Mouse (Mus musculus): ENCODE measurements around the gene Mgll. TPM values are rescaled to one million over a fixed set of nuclear protein-coding genes. Genes with fewer than 3 reads are reported as not detected.
A peak's percentile ranks its signal among the peaks of the same experiment; 100 is the strongest.

The Mgll gene
- polyA plus RNA-seq, 1 experiment from 2014 or later: 4.2 TPM

- ChIA-PET CTCF (no interaction called here), POLR2A (no interaction called here)
- no peak for DNase-seq (ENCODE audit: low read depth, low spot score)
- in situ Hi-C loops (cut with MboI; ENCODE audit: low pct_unique_long_range_greater_than_20kb): no loop called here
- ATAC-seq: peak; percentile 56
- no peaks in the 10 kb centered on the region for H3K27me3 ChIP-seq
- no peak for TF ChIP-seq CTCF (IDR thresholded peaks at IDR 0.05)
These were observed 22.1 kb downstream of the Mgll start for GRCm38 (mm10) chr6:88746271-88746670.

- in situ Hi-C loops (cut with MboI; ENCODE audit: low pct_unique_long_range_greater_than_20kb): no loop called here
These were observed 23.3 kb downstream of the Mgll start for GRCm38 (mm10) chr6:88747296-88748040.

DNA sequence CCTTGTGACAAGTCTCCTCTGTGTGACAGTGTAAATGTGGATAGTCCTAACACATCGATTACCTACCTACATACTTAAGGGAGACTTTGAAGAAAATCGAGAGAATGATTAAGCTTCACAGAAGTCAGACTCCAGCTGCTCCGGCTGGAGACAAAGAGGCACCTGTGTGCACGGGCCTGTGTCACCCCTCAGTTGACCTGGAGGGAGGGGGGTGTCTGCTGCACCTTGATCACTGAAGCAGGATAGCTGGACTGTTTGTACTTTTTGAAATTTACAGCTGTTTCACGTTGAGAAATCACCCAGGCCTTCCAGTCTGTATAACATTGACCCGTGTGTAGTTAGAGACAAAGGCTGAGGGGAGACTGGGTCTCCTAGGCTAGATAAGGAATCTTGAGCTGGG is 26.7 kb downstream of the Mgll start:
- POLR2A ChIA-PET: interaction anchor here (0.6 kb wide), 1 partner anchor 987 kb away, joined by 3 read pairs; no protein-coding TSS in a partner anchor
- H3K27me3 ChIP-seq: no peaks in the 10 kb centered on the region
- CTCF ChIA-PET: interaction anchor here (1.0 kb wide), 1 partner anchor 9 kb away, joined by 3 read pairs; no protein-coding TSS in a partner anchor
- no peak for TF ChIP-seq CTCF (IDR thresholded peaks at IDR 0.05)
- ATAC-seq (no peak), DNase-seq (ENCODE audit: low read depth, low spot score) (no peak)
- in situ Hi-C loops (cut with MboI; ENCODE audit: low pct_unique_long_range_greater_than_20kb): no loop called here

More at GRCm38 (mm10) chr6:88747296-88748040, 23.3 kb downstream of the Mgll start:
- no peaks in the 10 kb centered on the region for H3K27me3 ChIP-seq
- no peak for DNase-seq (ENCODE audit: low read depth, low spot score)
- ChIA-PET CTCF (no interaction called here), POLR2A (no interaction called here)
- TF ChIP-seq CTCF (IDR thresholded peaks at IDR 0.05): no peak
- no peak for ATAC-seq

DNA sequence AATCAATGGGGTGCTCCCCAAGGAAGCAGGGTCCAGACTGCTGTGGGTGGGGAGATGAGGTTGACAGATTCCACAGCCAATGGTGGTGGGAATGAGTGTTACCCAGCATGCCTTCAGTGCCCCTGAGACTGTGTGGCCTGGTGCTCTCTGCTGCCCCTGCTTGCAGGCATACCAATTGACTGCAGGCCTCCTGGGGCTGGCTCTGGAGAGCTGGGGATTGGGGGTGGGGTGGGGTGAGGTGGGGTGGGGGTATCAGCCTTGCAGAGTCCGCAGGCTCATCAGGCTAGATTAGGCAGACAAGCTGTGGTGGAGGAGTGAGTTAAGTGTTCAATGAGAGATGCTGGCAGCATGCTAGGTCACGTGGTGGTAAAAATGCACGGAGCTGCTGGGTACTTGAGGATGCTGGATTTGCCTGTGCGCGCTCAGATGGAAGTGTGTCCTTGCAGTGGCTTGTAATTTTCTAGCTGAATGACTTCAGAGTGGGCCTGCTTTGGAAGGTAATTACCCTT is 28.6 kb downstream of the Mgll start:
- no peak for DNase-seq (ENCODE audit: low read depth, low spot score)
- no peak for TF ChIP-seq CTCF (IDR thresholded peaks at IDR 0.05)
- POLR2A ChIA-PET: no interaction called here
- in situ Hi-C loops (cut with MboI; ENCODE audit: low pct_unique_long_range_greater_than_20kb): no loop called here
- no peaks in the 10 kb centered on the region for H3K27me3 ChIP-seq
- no peak for ATAC-seq
- CTCF ChIA-PET: interaction anchor here (0.9 kb wide), 1 partner anchor 15 kb away, joined by 3 read pairs; no protein-coding TSS in a partner anchor

- in situ Hi-C loops (cut with MboI; ENCODE audit: low pct_unique_long_range_greater_than_20kb): no loop called here
- DNase-seq (ENCODE audit: low read depth, low spot score) (no peak), ATAC-seq (no peak)
- no peak for TF ChIP-seq CTCF (IDR thresholded peaks at IDR 0.05)
- POLR2A ChIA-PET: no interaction called here
- no peaks in the 10 kb centered on the region for H3K27me3 ChIP-seq
- CTCF ChIA-PET: interaction anchor here (0.9 kb wide), 1 partner anchor 15 kb away, joined by 3 read pairs; no protein-coding TSS in a partner anchor
These were observed 29.4 kb downstream of the Mgll start for GRCm38 (mm10) chr6:88753578-88753977.

- ATAC-seq: no peak
- DNase-seq (ENCODE audit: low read depth, low spot score): no peak
- ChIA-PET POLR2A (no interaction called here), CTCF (no interaction called here)
- in situ Hi-C loops (cut with MboI; ENCODE audit: low pct_unique_long_range_greater_than_20kb): no loop called here
- TF ChIP-seq CTCF (IDR thresholded peaks at IDR 0.05): no peak
- H3K27me3 ChIP-seq: no peaks in the 10 kb centered on the region
These were observed 32.8 kb downstream of the Mgll start for GRCm38 (mm10) chr6:88756992-88757391.

GRCm38 (mm10) chr6:88758074-88758473 is 33.9 kb downstream of the Mgll start:
- no peaks in the 10 kb centered on the region for H3K27me3 ChIP-seq
- TF ChIP-seq CTCF (IDR thresholded peaks at IDR 0.05): no peak
- CTCF ChIA-PET: no interaction called here
- DNase-seq (ENCODE audit: low read depth, low spot score) (no peak), ATAC-seq (no peak)
- POLR2A ChIA-PET: no interaction called here
- in situ Hi-C loops (cut with MboI; ENCODE audit: low pct_unique_long_range_greater_than_20kb): no loop called here

DNA sequence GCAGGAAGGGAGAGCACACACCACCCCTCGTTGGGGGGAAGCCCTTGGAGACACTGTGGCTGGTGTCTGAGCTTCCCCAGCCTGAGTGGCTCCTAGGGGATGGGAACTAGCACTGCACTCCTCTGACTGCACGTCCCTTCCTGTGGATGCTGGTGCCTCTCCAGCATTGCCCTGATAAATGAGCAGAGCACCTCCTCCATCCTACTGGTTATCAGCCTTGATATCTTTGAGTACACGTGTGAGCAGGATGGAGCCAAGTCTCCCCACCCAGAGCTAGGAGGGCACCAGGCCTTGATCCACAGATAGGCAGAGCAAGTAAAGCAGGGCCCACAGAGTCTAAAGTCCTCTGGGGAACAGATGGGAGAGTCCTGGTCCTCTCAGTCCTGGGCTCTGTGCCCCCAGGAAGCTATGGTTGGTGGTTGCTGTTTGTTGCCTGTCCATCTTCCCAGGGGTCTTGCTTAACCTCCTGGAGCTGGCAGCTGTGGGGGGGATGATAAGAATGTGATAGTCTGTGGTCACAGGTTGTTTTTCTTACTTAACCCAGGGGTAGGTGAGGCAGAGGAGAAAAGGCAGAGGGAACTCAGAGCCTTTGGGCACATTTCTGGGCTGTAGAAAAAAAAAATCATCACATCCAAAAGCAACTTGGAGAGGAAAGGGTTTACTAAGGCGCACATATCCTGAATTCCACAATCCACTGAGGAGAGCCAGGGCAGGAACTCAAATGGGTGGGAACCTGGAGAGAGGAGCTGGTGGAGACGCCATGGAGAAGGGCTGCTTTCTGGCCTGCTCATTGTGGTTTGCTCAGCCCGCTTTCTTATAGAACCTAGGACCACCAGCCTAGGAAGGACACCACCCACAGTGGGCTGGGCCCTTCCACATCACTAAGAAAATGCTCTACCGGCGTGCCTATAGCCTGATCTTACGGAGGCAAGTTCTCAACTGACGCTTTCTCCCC is 34.6 kb downstream of the Mgll start:
- ATAC-seq: no peak
- POLR2A ChIA-PET: no interaction called here
- in situ Hi-C loops (cut with MboI; ENCODE audit: low pct_unique_long_range_greater_than_20kb): no loop called here

GRCm38 (mm10) chr6:88759793-88760453 is 35.7 kb downstream of the Mgll start:
- DNase-seq (ENCODE audit: low read depth, low spot score) (no peak), ATAC-seq (no peak)
- CTCF ChIA-PET: no interaction called here
- in situ Hi-C loops (cut with MboI; ENCODE audit: low pct_unique_long_range_greater_than_20kb): no loop called here
- POLR2A ChIA-PET: no interaction called here
- H3K27me3 ChIP-seq: no peaks in the 10 kb centered on the region
- no peak for TF ChIP-seq CTCF (IDR thresholded peaks at IDR 0.05)

More for the DNA sequence above, 34.6 kb downstream of the Mgll start:
- H3K27me3 ChIP-seq: no peaks in the 10 kb centered on the region
- no peak for DNase-seq (ENCODE audit: low read depth, low spot score)
- TF ChIP-seq CTCF (IDR thresholded peaks at IDR 0.05): no peak
- CTCF ChIA-PET: no interaction called here

DNA sequence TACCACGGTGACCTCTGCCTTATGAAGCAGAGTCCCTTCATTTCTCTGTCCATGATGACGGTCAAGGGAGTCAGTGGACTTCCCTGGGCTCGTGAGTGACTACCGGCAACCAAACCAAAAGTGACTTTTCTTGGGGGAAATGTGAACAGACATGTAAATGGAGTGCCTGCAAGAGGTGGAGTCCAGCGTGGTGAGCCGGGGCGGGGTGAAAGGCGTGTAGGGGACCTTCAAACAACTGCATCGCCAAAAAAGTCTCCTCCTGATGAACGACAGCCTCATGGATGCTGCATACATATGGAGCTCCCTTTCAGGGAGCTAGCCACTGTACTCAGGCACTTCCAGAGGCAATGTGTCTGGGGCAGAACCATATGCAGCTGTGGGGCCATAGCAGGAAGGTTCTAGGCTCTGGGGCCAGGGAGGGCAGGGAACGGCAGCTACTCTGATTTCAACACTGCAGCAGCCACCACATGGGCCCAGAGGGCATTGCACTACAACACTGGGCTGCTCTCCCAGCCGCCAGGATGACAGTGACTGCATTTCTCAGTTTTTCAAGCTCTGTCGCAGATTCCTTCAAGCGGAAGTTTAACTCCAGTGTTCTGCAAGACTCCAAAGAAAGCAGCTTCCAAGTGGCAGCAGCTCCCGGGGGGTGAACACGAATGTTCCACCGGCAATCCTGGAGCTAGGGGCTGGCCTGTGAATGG is 36.9 kb downstream of the Mgll start:
- in situ Hi-C loops (cut with MboI; ENCODE audit: low pct_unique_long_range_greater_than_20kb): no loop called here
- TF ChIP-seq CTCF (IDR thresholded peaks at IDR 0.05): no peak
- no peak for DNase-seq (ENCODE audit: low read depth, low spot score)
- H3K27me3 ChIP-seq: no peaks in the 10 kb centered on the region
- peak; percentile 40 for ATAC-seq
- ChIA-PET POLR2A (interaction anchor here (0.9 kb wide), 1 partner anchor 19 kb away, joined by 5 read pairs; no protein-coding TSS in a partner anchor), CTCF (interaction anchor here (1.2 to 1.3 kb wide), 3 partner anchors 16 to 38 kb away, joined by 3 to 4 read pairs (median 4); no protein-coding TSS in a partner anchor)

Data from Patski (cell line).